In genomic region chr4:123797856-123798255, GRCm38 (mm10) we compare ENCODE assay signal across 8 mouse cellular contexts. TPM values are rescaled to one million over a fixed set of nuclear protein-coding genes. Genes with fewer than 3 reads are reported as not detected.
A peak's percentile ranks its signal among the peaks of the same experiment; 100 is the strongest.
DNase-seq lines count a peak whose midpoint lies in the region; ATAC-seq and TF ChIP-seq lines count a peak whose summit lies in the region.

No protein-coding gene starts in this region.

- no peak for TF ChIP-seq CTCF in kidney, adult 2 months (conservative IDR thresholded peaks at IDR 0.05; ENCODE audit: insufficient read depth, insufficient read length, low read depth, low read length)

- H3K27me3 ChIP-seq in kidney, embryonic 15.5 days, result no peaks in the 10 kb centered on the region
- no peaks in the 10 kb centered on the region for H3K27me3 ChIP-seq in kidney, adult 2 months (replicated peaks; ENCODE audit: control insufficient read depth, insufficient read depth, low read length)
- no peaks in the 10 kb centered on the region for H3K27me3 ChIP-seq in hindbrain, embryonic 15.5 days
- H3K27me3 ChIP-seq in limb, embryonic 13.5 days, result no peaks in the 10 kb centered on the region

- 0 out of 2 replicates have a peak, but pooled peaks cover 2% of the 10 kb centered on the region for H3K4me1 ChIP-seq in kidney, embryonic 15.5 days
- no peaks in the 10 kb centered on the region for H3K4me1 ChIP-seq in kidney, adult 2 months (ENCODE audit: control insufficient read depth, insufficient read depth, low read length)
- H3K4me1 ChIP-seq in hindbrain, embryonic 15.5 days (replicated peaks), result peaks cover 5% of the 10 kb centered on the region
- H3K4me1 ChIP-seq in limb, embryonic 13.5 days, result peaks cover 4% of the 10 kb centered on the region; the same call in 1 of the 2 replicates

- no peaks in the 10 kb centered on the region for H3K9me3 ChIP-seq in kidney, embryonic 15.5 days (replicated peaks)
- H3K9me3 ChIP-seq in hindbrain, embryonic 15.5 days, result no peaks in the 10 kb centered on the region
- H3K9me3 ChIP-seq in limb, embryonic 13.5 days, result no peaks in the 10 kb centered on the region

- no peak overlapping the region for H3K9ac ChIP-seq in kidney, embryonic 15.5 days
- no peak overlapping the region for H3K9ac ChIP-seq in hindbrain, embryonic 15.5 days
- no peak overlapping the region for H3K9ac ChIP-seq in limb, embryonic 13.5 days

- H3K4me3 ChIP-seq in kidney, embryonic 15.5 days (replicated peaks), result no peak overlapping the region
- no peak overlapping the region for H3K4me3 ChIP-seq in kidney, adult 2 months (ENCODE audit: insufficient read depth, low read depth, low read length)
- no peak overlapping the region for H3K4me3 ChIP-seq in hindbrain, embryonic 15.5 days
- H3K4me3 ChIP-seq in limb, embryonic 13.5 days, result no peak overlapping the region

- 40% methylated on average over 7 of the region's 7 CpGs for WGBS in kidney, embryonic 15.5 days
- 60% methylated on average over 7 of the region's 7 CpGs for WGBS in kidney, adult 2 months
- 36% methylated on average over 7 of the region's 7 CpGs for WGBS in hindbrain, embryonic 15.5 days
- 33% methylated on average over 7 of the region's 7 CpGs for WGBS in limb, embryonic 13.5 days

- no peak for TF ChIP-seq POLR2A in kidney, adult 2 months (IDR thresholded peaks at IDR 0.05; ENCODE audit: low read depth, low read length)

- H3K36me3 ChIP-seq in kidney, embryonic 15.5 days, result no peaks in the 10 kb centered on the region
- H3K36me3 ChIP-seq in kidney, adult 2 months (ENCODE audit: control insufficient read depth, insufficient read depth, low read length), result no peaks in the 10 kb centered on the region
- no peaks in the 10 kb centered on the region for H3K36me3 ChIP-seq in hindbrain, embryonic 15.5 days
- no peaks in the 10 kb centered on the region for H3K36me3 ChIP-seq in limb, embryonic 13.5 days

- no peak for DNase-seq in kidney, adult 2 months
- peak; percentile 52 for DNase-seq in right cerebral cortex, postnatal 14 days
- DNase-seq in urinary bladder, adult 18-20 months (ENCODE audit: low spot score in 2 of 2), result no peak
- no peak for DNase-seq in ovary, postnatal 10 days (ENCODE audit: low spot score)
- DNase-seq in lung, postnatal 4 days, result no peak

- no peak overlapping the region for H3K27ac ChIP-seq in kidney, embryonic 15.5 days
- H3K27ac ChIP-seq in kidney, adult 2 months (ENCODE audit: insufficient read depth, low read depth, low read length), result no peak overlapping the region
- H3K27ac ChIP-seq in hindbrain, embryonic 15.5 days (replicated peaks), result 0 out of 2 replicates have a peak overlapping the region, but pooled peaks have one; percentile 15
- no peak overlapping the region for H3K27ac ChIP-seq in limb, embryonic 13.5 days

- ATAC-seq in kidney, embryonic 15.5 days (replicated peaks; ENCODE audit: low FRiP score), result 0 out of 2 replicates have a peak, but pooled peaks have one; percentile 33
- peak; percentile 68 for ATAC-seq in hindbrain, embryonic 15.5 days (ENCODE audit: low FRiP score, low read depth)
- ATAC-seq in limb, embryonic 13.5 days (ENCODE audit: low FRiP score, low read depth), result peak; percentile 73

- no peak overlapping the region for H3K4me2 ChIP-seq in kidney, embryonic 15.5 days
- H3K4me2 ChIP-seq in hindbrain, embryonic 15.5 days, result no peak overlapping the region
- H3K4me2 ChIP-seq in limb, embryonic 13.5 days (replicated peaks), result no peak overlapping the region

RNA-seq across cellular contexts. Expression of gene Rhbdl2, which starts 10.2 kb away (rescaled TPM):
- polyA plus RNA-seq in kidney, embryonic 15.5 days (2015; fragmentation: Nextera tagmentation; extraction: Ambion mirVana), result 5.7 and 6.3 TPM in 2 replicates
- polyA plus RNA-seq in kidney, adult 2 months (2012; rRNA removed), result 1.5 TPM in 2 replicates
- polyA plus RNA-seq in hindbrain, embryonic 15.5 days (2015; fragmentation: Nextera tagmentation; extraction: Ambion mirVana), result 1.6 and 1.9 TPM in 2 replicates
- 3.0 and 3.3 TPM in 2 replicates for polyA plus RNA-seq in limb, embryonic 13.5 days (2015; fragmentation: Nextera tagmentation; extraction: Ambion mirVana)

RNA-seq across cellular contexts. Expression of gene Akirin1, which starts 47.7 kb away (rescaled TPM):
- 42.5 and 46.8 TPM in 2 replicates for polyA plus RNA-seq in kidney, embryonic 15.5 days (2015; fragmentation: Nextera tagmentation; extraction: Ambion mirVana)
- polyA plus RNA-seq in kidney, adult 2 months (2012; rRNA removed), result 15.8 and 16.5 TPM in 2 replicates
- polyA plus RNA-seq in hindbrain, embryonic 15.5 days (2015; fragmentation: Nextera tagmentation; extraction: Ambion mirVana), result 79.8 and 82.1 TPM in 2 replicates
- polyA plus RNA-seq in limb, embryonic 13.5 days (2015; fragmentation: Nextera tagmentation; extraction: Ambion mirVana), result 51.8 and 53.7 TPM in 2 replicates
